Mouse (Mus musculus): ENCODE data around the gene Ezh2. TPM values are rescaled to one million over a fixed set of nuclear protein-coding genes. Genes with fewer than 3 reads are reported as not detected.
"Not testable (repeated sequence)": the region's sequence is repeated elsewhere in the genome, so short reads cannot be mapped to it uniquely, and the experiment has no call there.

Gene Ezh2
- 27.0 and 29.9 TPM in 2 replicates for total RNA-seq (2021)
- long read RNA-seq, transcript Ezh2-201 (20 exons, 2,787 nt) = major isoform, 5 of 21 reads
- long read RNA-seq, partial matches to known transcripts = 5 of 21 reads
- long read RNA-seq, other reads (novel, unspliced or antisense) = 11 of 21 reads

- DNase-seq = peak; percentile 98
These were observed at the start of gene Ezh2 for GRCm38 (mm10) chr6:47594926-47595623. TSS of gene Ezh2 (minus strand) at chr6:47595341.

GRCm38 (mm10) chr6:47636527-47637076, 41.5 kb upstream of the Ezh2 start:
- DNase-seq = no peak

- DNase-seq = no peak
These were observed 40.9 kb upstream of the Ezh2 start for GRCm38 (mm10) chr6:47635995-47636526.

GRCm38 (mm10) chr6:47635207-47635994, 40.3 kb upstream of the Ezh2 start:
- no peak for DNase-seq

- no peak for DNase-seq
These were observed 38.3 kb upstream of the Ezh2 start for GRCm38 (mm10) chr6:47633467-47633866.

- DNase-seq = not testable (repeated sequence)
These were observed 34.9 kb upstream of the Ezh2 start for GRCm38 (mm10) chr6:47630061-47630460.

- DNase-seq = no peak
These were observed 32.8 kb upstream of the Ezh2 start for GRCm38 (mm10) chr6:47627978-47628377.

GRCm38 (mm10) chr6:47626976-47627375, 31.8 kb upstream of the Ezh2 start:
- DNase-seq = not testable (repeated sequence)

- no peak for DNase-seq
These were observed 25.9 kb upstream of the Ezh2 start for GRCm38 (mm10) chr6:47621039-47621438.

GRCm38 (mm10) chr6:47608306-47608705, 13.2 kb upstream of the Ezh2 start:
- not testable (repeated sequence) for DNase-seq

- DNase-seq = no peak
These were observed 6.8 kb upstream of the Ezh2 start for GRCm38 (mm10) chr6:47601931-47602330.

- no peak for DNase-seq
These were observed 555 bp upstream of the Ezh2 start for GRCm38 (mm10) chr6:47595696-47596095.

GRCm38 (mm10) chr6:47594141-47594835, 853 bp downstream of the Ezh2 start:
- DNase-seq = peak; percentile 66

- DNase-seq = no peak
These were observed 1.6 kb downstream of the Ezh2 start for GRCm38 (mm10) chr6:47593590-47593989.

- DNase-seq = not testable (repeated sequence)
These were observed 7.8 kb downstream of the Ezh2 start for GRCm38 (mm10) chr6:47587332-47587731.

GRCm38 (mm10) chr6:47572887-47573286, 22.3 kb downstream of the Ezh2 start:
- DNase-seq = no peak

GRCm38 (mm10) chr6:47565326-47566035, 29.7 kb downstream of the Ezh2 start:
- no peak for DNase-seq

GRCm38 (mm10) chr6:47561426-47561825, 33.7 kb downstream of the Ezh2 start:
- no peak for DNase-seq

GRCm38 (mm10) chr6:47560846-47561245, 34.3 kb downstream of the Ezh2 start:
- no peak for DNase-seq

GRCm38 (mm10) chr6:47560407-47560806, 34.7 kb downstream of the Ezh2 start:
- no peak for DNase-seq

GRCm38 (mm10) chr6:47559287-47559686, 35.9 kb downstream of the Ezh2 start:
- DNase-seq = no peak
